Mouse (Mus musculus): ENCODE data around the gene D930007J09Rik. TPM values are rescaled to one million over a fixed set of nuclear protein-coding genes. Genes with fewer than 3 reads are reported as not detected.

The D930007J09Rik gene
- total RNA-seq, 2 experiments from 2014 or later = 1.6 TPM; not detected in 1

- no peak for DNase-seq
- intact Hi-C loops (cut with DNase I) = no loop called here
Measured at GRCm38 (mm10) chr13:32821671-32822070, 19.0 kb upstream of the D930007J09Rik start.

GRCm38 (mm10) chr13:32819926-32820325 is 17.3 kb upstream of the D930007J09Rik start:
- intact Hi-C loops (cut with DNase I) = no loop called here
- no peak for DNase-seq

GRCm38 (mm10) chr13:32819241-32819640 is 16.6 kb upstream of the D930007J09Rik start:
- DNase-seq = no peak
- intact Hi-C loops (cut with DNase I) = no loop called here

GRCm38 (mm10) chr13:32807624-32808023 is 5.0 kb upstream of the D930007J09Rik start:
- intact Hi-C loops (cut with DNase I) = no loop called here
- no peak for DNase-seq

- DNase-seq = peak; percentile 31
- intact Hi-C loops (cut with DNase I) = no loop called here
Measured at GRCm38 (mm10) chr13:32806820-32807219, 4.2 kb upstream of the D930007J09Rik start.

- intact Hi-C loops (cut with DNase I) = no loop called here
- no peak for DNase-seq
Measured at GRCm38 (mm10) chr13:32803701-32804345, 1.2 kb upstream of the D930007J09Rik start.

- intact Hi-C loops (cut with DNase I) = no loop called here
- peak; percentile 99 for DNase-seq
Measured at GRCm38 (mm10) chr13:32801693-32802221, 892 bp downstream of the D930007J09Rik start, which contains the start of gene Wrnip1. Gene Wrnip1, plus strand, starts transcription at chr13:32802038.

GRCm38 (mm10) chr13:32800859-32801258 is 1.8 kb downstream of the D930007J09Rik start:
- no peak for DNase-seq

GRCm38 (mm10) chr13:32799131-32799530 is 3.5 kb downstream of the D930007J09Rik start:
- DNase-seq = no peak

More at GRCm38 (mm10) chr13:32800859-32801258, 1.8 kb downstream of the D930007J09Rik start:
- intact Hi-C loops (cut with DNase I) = no loop called here

GRCm38 (mm10) chr13:32797085-32797484 is 5.6 kb downstream of the D930007J09Rik start:
- intact Hi-C loops (cut with DNase I) = no loop called here
- no peak for DNase-seq

More at GRCm38 (mm10) chr13:32799131-32799530, 3.5 kb downstream of the D930007J09Rik start:
- intact Hi-C loops (cut with DNase I) = no loop called here

- intact Hi-C loops (cut with DNase I) = no loop called here
Measured at GRCm38 (mm10) chr13:32795166-32795565, 7.5 kb downstream of the D930007J09Rik start.

GRCm38 (mm10) chr13:32794619-32795018 is 8.0 kb downstream of the D930007J09Rik start:
- intact Hi-C loops (cut with DNase I) = no loop called here

More at GRCm38 (mm10) chr13:32795166-32795565, 7.5 kb downstream of the D930007J09Rik start:
- no peak for DNase-seq

GRCm38 (mm10) chr13:32789781-32790180 is 12.9 kb downstream of the D930007J09Rik start:
- no peak for DNase-seq
- intact Hi-C loops (cut with DNase I) = no loop called here

More at GRCm38 (mm10) chr13:32794619-32795018, 8.0 kb downstream of the D930007J09Rik start:
- peak; percentile 31 for DNase-seq

GRCm38 (mm10) chr13:32787584-32787983 is 15.1 kb downstream of the D930007J09Rik start:
- intact Hi-C loops (cut with DNase I) = no loop called here
- no peak for DNase-seq

GRCm38 (mm10) chr13:32783816-32784215 is 18.8 kb downstream of the D930007J09Rik start, which contains the start of gene Mylk4:
Gene Mylk4, minus strand, starts transcription at chr13:32783954.
- no peak for DNase-seq
- intact Hi-C loops (cut with DNase I) = no loop called here

- intact Hi-C loops (cut with DNase I) = no loop called here
- DNase-seq = no peak
Measured at GRCm38 (mm10) chr13:32783055-32783454, 19.6 kb downstream of the D930007J09Rik start.

- intact Hi-C loops (cut with DNase I) = no loop called here
- no peak for DNase-seq
Measured at GRCm38 (mm10) chr13:32778861-32779260, 23.8 kb downstream of the D930007J09Rik start.

- intact Hi-C loops (cut with DNase I) = no loop called here
- DNase-seq = no peak
Measured at GRCm38 (mm10) chr13:32776350-32776749, 26.3 kb downstream of the D930007J09Rik start.

GRCm38 (mm10) chr13:32775889-32776288 is 26.8 kb downstream of the D930007J09Rik start:
- intact Hi-C loops (cut with DNase I) = no loop called here
- no peak for DNase-seq

GRCm38 (mm10) chr13:32769960-32770359 is 32.7 kb downstream of the D930007J09Rik start:
- intact Hi-C loops (cut with DNase I) = no loop called here
- DNase-seq = no peak

- DNase-seq = peak; percentile 6
- intact Hi-C loops (cut with DNase I) = no loop called here
Measured at GRCm38 (mm10) chr13:32768104-32768503, 34.5 kb downstream of the D930007J09Rik start.

- intact Hi-C loops (cut with DNase I) = no loop called here
- no peak for DNase-seq
Measured at GRCm38 (mm10) chr13:32764448-32764847, 38.2 kb downstream of the D930007J09Rik start.

Data from left cerebral cortex, postnatal 4 days (tissue).